Mouse (Mus musculus) embryonic facial prominence, embryonic 14.5 days (tissue): Measurements from ENCODE around the gene Rtn1. TPM values are rescaled to one million over a fixed set of nuclear protein-coding genes. Genes with fewer than 3 reads are reported as not detected.

Source experiments
- ATAC-seq: fragments of 200-750 bp; cut with Nextera tagmentation; 2 replicates; pipeline ENCODE4 v1.8.0; 2017; ENCODE audit warnings: low read depth, moderate number of reproducible peaks, moderate TSS enrichment
- DNase-seq: peaks from one replicate; pipeline ENCODE4 v3.0.0-alpha.2; 2015; ENCODE audit warnings: low spot score
- H3K27ac ChIP-seq: fragments of 300-500 bp; sonication (generic); replicated peaks from 2 replicates; pipeline ENCODE4 v1.5.1; 2014; ENCODE audit warnings: low read depth, mild to moderate bottlenecking, low read length, moderate library complexity
- H3K27me3 ChIP-seq: fragments of 300-500 bp; sonication (generic); replicated peaks from 2 replicates; pipeline ENCODE4 v1.6.1; 2014; ENCODE audit warnings: low read length; ENCODE audit not compliant: control insufficient read depth, insufficient read depth
- H3K36me3 ChIP-seq: fragments of 300-500 bp; sonication (generic); 2 replicates; pipeline ENCODE4 v1.6.1; 2014; ENCODE audit warnings: low read length, mixed read lengths; ENCODE audit not compliant: control insufficient read depth, insufficient read depth
- H3K4me1 ChIP-seq: fragments of 300-500 bp; sonication (generic); 2 replicates; pipeline ENCODE4 v1.6.1; 2014; ENCODE audit warnings: antibody characterized with exemption, low read length; ENCODE audit not compliant: control insufficient read depth, insufficient read depth
- H3K4me2 ChIP-seq: fragments of 300-500 bp; sonication (generic); 2 replicates; pipeline ENCODE4 v1.6.1; 2014; ENCODE audit warnings: low read depth, mild to moderate bottlenecking, low read length, moderate library complexity, mixed read lengths
- H3K4me3 ChIP-seq: fragments of 300-500 bp; sonication (generic); 2 replicates; pipeline ENCODE4 v1.5.1; 2014; ENCODE audit warnings: low read depth, mild to moderate bottlenecking, low read length
- H3K9ac ChIP-seq: fragments of 300-500 bp; sonication (generic); 2 replicates; pipeline ENCODE4 v1.6.1; 2014; ENCODE audit warnings: low read depth, mild to moderate bottlenecking, low read length, moderate library complexity, mixed read lengths
- H3K9me3 ChIP-seq: fragments of 300-500 bp; sonication (generic); 2 replicates; pipeline ENCODE4 v1.6.1; 2016; ENCODE audit warnings: low read length; ENCODE audit not compliant: control insufficient read depth
- WGBS: fragments of 180-500 bp; shearing (Covaris S2); extraction: QIAGEN DNeasy Blood & Tissue Kit; methylation state at CpG from one replicate; pipeline ENCODE4 v1.1.7; 2014; 5-methylcytosine and 5-hydroxymethylcytosine counted together
- polyA plus RNA-seq: library from polyadenylated mRNA; unstranded; fragments of >200 nt; fragmentation: Nextera tagmentation; extraction: Ambion mirVana; gene quantifications from 2 replicates; pipeline ENCODE4 v1.2.1, GENCODE M21; 2014

Gene Rtn1
- polyA plus RNA-seq, 1 experiment from 2014 or later, result 84.9 TPM

- Histone ChIP-seq H3K27ac (no peak overlapping the region), H3K9ac (no peak overlapping the region), H3K4me2 (no peak overlapping the region), H3K4me3 (no peak overlapping the region), H3K36me3 (no peaks in the 10 kb centered on the region), H3K4me1 (no peaks in the 10 kb centered on the region), H3K27me3 (no peaks in the 10 kb centered on the region), H3K9me3 (no peaks in the 10 kb centered on the region)
- no CpG with 5 or more reads among the region's 2 CpGs for WGBS
- DNase-seq (no peak), ATAC-seq (0 out of 2 replicates have a peak, but pooled peaks have one; percentile 5)
These were observed 42.8 kb downstream of the Rtn1 start for GRCm38 (mm10) chr12:72366104-72366437.

GRCm38 (mm10) chr12:72365231-72366103 is 43.4 kb downstream of the Rtn1 start:
- 74% methylated on average over 12 of the region's 12 CpGs for WGBS
- no peaks in the 10 kb centered on the region for H3K36me3 ChIP-seq
- 0 out of 2 replicates have a peak, but pooled peaks have one; percentile 17 for ATAC-seq

GRCm38 (mm10) chr12:72364543-72364942 is 44.3 kb downstream of the Rtn1 start:
- Histone ChIP-seq H3K9ac (no peak overlapping the region), H3K9me3 (no peaks in the 10 kb centered on the region), H3K27ac (no peak overlapping the region), H3K27me3 (no peaks in the 10 kb centered on the region), H3K36me3 (no peaks in the 10 kb centered on the region), H3K4me3 (no peak overlapping the region), H3K4me2 (no peak overlapping the region), H3K4me1 (no peaks in the 10 kb centered on the region; the same call in 1 of the 2 replicates)
- no peak for DNase-seq
- ATAC-seq, result no peak
- 86% methylated on average over 5 of the region's 5 CpGs for WGBS

More at GRCm38 (mm10) chr12:72365231-72366103, 43.4 kb downstream of the Rtn1 start:
- H3K27ac ChIP-seq, result no peak overlapping the region
- no peak overlapping the region for H3K9ac ChIP-seq
- no peaks in the 10 kb centered on the region for H3K27me3 ChIP-seq
- H3K4me2 ChIP-seq, result no peak overlapping the region
- no peaks in the 10 kb centered on the region for H3K9me3 ChIP-seq
- DNase-seq, result no peak
- H3K4me3 ChIP-seq, result no peak overlapping the region
- H3K4me1 ChIP-seq, result no peaks in the 10 kb centered on the region

GRCm38 (mm10) chr12:72361701-72362354 is 47.0 kb downstream of the Rtn1 start:
- Histone ChIP-seq H3K9me3 (no peaks in the 10 kb centered on the region), H3K27ac (no peak overlapping the region), H3K4me1 (no peaks in the 10 kb centered on the region; the same call in 1 of the 2 replicates), H3K9ac (no peak overlapping the region), H3K27me3 (no peaks in the 10 kb centered on the region), H3K4me2 (no peak overlapping the region), H3K4me3 (no peak overlapping the region), H3K36me3 (no peaks in the 10 kb centered on the region)
- 63% methylated on average over 9 of the region's 9 CpGs for WGBS
- ATAC-seq, result no peak
- DNase-seq, result no peak

GRCm38 (mm10) chr12:72360926-72361615 is 47.8 kb downstream of the Rtn1 start:
- WGBS, result 46% methylated on average over 5 of the region's 5 CpGs

GRCm38 (mm10) chr12:72359903-72360302 is 49.0 kb downstream of the Rtn1 start:
- no peak for ATAC-seq
- Histone ChIP-seq H3K4me2 (no peak overlapping the region), H3K4me3 (no peak overlapping the region), H3K9ac (no peak overlapping the region), H3K9me3 (no peaks in the 10 kb centered on the region), H3K27ac (no peak overlapping the region), H3K27me3 (no peaks in the 10 kb centered on the region), H3K36me3 (no peaks in the 10 kb centered on the region), H3K4me1 (no peaks in the 10 kb centered on the region; the same call in 1 of the 2 replicates)
- whole genome bisulfite sequencing, result 48% methylated on average over 3 of the region's 3 CpGs
- DNase-seq, result no peak

More at GRCm38 (mm10) chr12:72360926-72361615, 47.8 kb downstream of the Rtn1 start:
- Histone ChIP-seq H3K4me3 (no peak overlapping the region), H3K4me2 (no peak overlapping the region), H3K36me3 (no peaks in the 10 kb centered on the region), H3K9me3 (no peaks in the 10 kb centered on the region), H3K27ac (no peak overlapping the region), H3K9ac (no peak overlapping the region), H3K27me3 (no peaks in the 10 kb centered on the region), H3K4me1 (no peaks in the 10 kb centered on the region; the same call in 1 of the 2 replicates)
- no peak for DNase-seq
- no peak for ATAC-seq

GRCm38 (mm10) chr12:72357667-72358420 is 51.0 kb downstream of the Rtn1 start:
- WGBS, result 41% methylated on average over 11 of the region's 11 CpGs
- H3K27ac ChIP-seq, result no peak overlapping the region
- no peaks in the 10 kb centered on the region for H3K36me3 ChIP-seq
- no peaks in the 10 kb centered on the region; the same call in 1 of the 2 replicates for H3K4me1 ChIP-seq
- no peak overlapping the region for H3K4me2 ChIP-seq
- H3K27me3 ChIP-seq, result no peaks in the 10 kb centered on the region
- H3K9me3 ChIP-seq, result no peaks in the 10 kb centered on the region
- ATAC-seq (no peak), DNase-seq (no peak)
- H3K9ac ChIP-seq, result no peak overlapping the region
- no peak overlapping the region for H3K4me3 ChIP-seq

GRCm38 (mm10) chr12:72354241-72354640 is 54.6 kb downstream of the Rtn1 start:
- Histone ChIP-seq H3K27ac (no peak overlapping the region), H3K9ac (no peak overlapping the region), H3K9me3 (no peaks in the 10 kb centered on the region), H3K4me1 (no peaks in the 10 kb centered on the region), H3K36me3 (no peaks in the 10 kb centered on the region), H3K4me3 (no peak overlapping the region), H3K4me2 (no peak overlapping the region), H3K27me3 (no peaks in the 10 kb centered on the region)
- no peak for DNase-seq
- ATAC-seq, result no peak
- 92% methylated on average over 1 of the region's 1 CpGs for WGBS
